Mouse (Mus musculus) adrenal gland, adult 8-10 months (tissue): ENCODE data around the gene Ece1. TPM values are rescaled to one million over a fixed set of nuclear protein-coding genes. Genes with fewer than 3 reads are reported as not detected.
A peak's percentile ranks its signal among the peaks of the same experiment; 100 is the strongest.
"Not testable (repeated sequence)": the region's sequence is repeated elsewhere in the genome, so short reads cannot be mapped to it uniquely, and the experiment has no call there.

Experiments
- DNase-seq: peaks from one replicate; pipeline ENCODE4 v3.0.0; 2022
- total RNA-seq, 4 experiments: library from RNA; stranded (reverse); gene quantifications; 2 replicates each; pipeline ENCODE4 v1.2.4; 2022

The Ece1 gene
- total RNA-seq, result 100 to 1,000 TPM; 248 to 380 (median 315) TPM

DNA sequence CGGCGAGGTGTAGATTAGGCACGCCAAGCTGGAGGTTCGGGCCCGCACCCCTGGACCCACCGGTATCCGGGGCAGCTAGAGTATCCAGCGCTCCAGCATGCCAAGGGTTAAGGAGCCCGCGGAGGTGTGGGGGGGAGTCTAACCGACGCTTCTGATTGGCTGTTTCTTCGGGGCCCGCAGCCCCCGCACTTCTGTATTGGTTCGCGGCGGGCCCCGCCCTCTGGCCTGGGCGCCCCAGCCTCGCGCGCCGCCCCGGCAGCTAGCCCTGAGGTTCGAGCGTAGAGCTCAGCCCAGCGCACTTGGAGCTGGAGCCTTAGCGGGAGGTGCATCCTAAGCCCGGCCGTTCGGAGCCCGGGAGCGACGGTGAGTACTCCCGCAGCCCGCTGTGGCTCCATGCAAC, at the start of gene Ece1:
Gene Ece1 (plus strand): TSS at position 219 of the 400 bp plus-strand sequence.
- peak; percentile 89 for DNase-seq

DNA sequence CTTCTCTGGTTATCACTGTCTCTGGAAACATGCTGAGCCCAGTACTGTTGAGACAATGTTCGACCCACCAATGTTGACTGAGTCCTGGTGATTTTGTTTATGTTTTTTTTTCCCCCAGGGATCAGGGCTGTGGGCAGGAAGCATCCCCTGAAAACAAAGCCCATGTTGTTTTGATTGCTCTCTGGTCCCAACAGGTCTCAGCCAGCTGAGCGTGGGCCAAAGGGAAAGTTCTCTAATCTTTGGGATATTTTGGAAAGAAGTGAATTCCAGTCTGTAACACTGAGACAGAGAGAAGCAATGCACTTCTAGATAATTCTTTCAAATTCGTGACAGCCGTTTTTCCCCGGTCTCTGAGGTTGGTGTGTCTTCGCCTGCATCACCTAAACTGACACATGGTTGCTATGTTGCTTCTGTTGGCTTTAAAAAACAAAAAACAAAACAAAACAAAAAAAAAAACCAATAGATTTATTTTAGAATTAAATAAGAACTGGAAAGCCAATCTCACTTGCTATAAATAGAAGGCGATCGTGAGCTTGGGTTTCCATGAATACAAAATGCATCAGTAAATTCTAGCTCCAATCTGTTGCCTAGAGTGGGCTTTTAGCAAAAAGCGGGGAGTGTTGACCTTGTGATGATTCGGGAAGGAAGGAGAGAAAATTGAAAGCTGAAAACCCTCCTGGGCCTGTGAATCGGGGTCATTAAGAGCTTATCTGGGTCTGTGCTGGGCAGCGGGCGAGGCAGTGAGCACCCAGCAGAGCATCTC, 48.9 kb upstream of the Ece1 start:
- no peak for DNase-seq

DNA sequence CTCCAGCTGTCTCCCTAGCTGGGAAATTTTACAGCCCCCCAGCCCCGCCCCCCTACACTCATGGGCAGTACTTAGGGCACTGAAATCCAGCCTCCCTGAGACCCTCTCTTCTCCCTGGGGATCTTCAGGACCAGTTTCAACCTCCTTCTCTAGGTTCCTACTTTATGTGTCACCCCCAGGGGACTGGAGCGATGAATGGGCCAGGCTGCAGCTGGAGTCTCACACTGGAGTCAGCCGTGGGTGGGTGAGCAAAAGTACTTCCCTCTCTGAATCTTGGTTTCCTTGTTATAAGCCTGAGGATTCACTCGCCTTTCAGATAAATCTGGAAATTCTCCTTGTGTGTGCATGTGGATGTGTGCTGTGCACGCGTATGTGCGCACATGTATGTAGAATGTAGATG, 47.9 kb upstream of the Ece1 start:
- DNase-seq, result no peak

DNA sequence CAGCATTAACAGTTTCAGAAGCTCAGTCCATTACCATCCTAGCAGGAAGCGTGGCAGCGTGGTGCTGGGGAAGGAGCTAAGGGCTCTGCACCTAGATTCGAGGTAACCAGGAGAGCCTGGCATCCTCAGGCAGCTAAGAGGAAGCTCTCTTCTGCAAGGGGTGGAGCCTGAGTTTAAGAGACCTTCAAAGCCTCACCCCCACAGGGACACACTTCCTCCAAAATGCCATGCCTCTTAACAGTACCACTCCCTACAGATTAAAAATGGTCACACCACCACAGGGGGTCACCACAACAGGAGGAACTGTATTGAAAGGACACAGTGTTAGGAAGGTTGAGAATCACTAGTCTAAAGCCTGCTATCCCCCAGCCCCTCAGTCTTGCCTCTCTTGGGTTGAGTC, 46.6 kb upstream of the Ece1 start:
- DNase-seq, result no peak

DNA sequence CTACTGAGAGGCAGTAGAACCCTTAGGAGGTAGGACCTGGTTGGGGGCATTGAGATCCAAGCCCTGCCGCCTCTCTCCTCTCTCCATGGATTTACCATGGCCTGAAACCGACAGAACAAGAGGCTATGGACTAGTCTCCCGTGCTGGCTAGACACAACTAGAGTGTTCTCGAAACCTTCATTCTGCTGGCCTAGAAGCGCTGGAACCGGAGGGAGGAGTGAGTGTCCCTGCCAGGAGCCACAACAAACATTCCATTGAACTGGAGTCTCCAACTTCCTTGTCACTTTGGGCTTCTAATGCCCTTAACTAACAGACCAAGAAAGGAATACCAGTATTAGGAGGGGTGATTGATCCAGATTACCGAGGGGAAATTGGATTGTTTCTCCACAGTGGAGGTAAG, 45.8 kb upstream of the Ece1 start:
- DNase-seq, result no peak

DNA sequence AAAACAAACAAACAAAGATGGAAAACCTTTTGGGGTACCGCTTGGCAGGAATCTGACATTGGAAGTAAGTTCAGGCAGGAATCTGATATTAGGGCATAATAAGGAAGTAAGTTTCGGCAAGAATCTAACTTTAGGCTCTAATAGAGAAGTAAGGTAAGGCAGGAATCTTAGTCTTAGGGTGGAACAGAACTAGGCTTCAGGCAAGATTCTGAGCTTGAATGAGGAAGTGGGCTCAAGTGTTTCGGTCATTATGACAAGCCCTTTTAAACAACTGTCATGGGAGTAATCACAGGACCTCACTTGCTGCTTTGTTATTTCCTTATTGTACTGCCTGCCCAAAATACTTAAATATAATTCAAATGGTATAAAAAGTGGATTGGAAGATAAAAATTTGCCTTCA, 43.7 kb upstream of the Ece1 start:
- no peak for DNase-seq

DNA sequence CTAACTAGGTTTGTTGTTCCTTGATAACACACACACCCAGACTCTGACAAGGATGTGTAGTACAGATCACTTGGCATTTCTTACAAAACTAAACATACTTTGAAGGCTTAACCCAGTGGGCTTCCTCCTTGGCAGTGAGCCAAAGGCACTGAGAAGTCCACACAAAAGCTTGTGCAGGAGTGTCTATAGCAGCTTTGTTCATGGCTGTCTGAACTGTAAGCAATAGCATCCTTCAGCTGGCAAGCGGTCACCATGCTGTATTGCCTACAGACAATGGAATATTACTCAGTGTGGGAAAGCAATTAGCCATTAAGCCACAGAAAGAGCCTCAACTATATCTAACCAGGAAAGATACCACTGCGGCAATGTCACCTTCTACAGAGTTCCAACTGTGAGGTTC, 42.5 kb upstream of the Ece1 start:
- no peak for DNase-seq

DNA sequence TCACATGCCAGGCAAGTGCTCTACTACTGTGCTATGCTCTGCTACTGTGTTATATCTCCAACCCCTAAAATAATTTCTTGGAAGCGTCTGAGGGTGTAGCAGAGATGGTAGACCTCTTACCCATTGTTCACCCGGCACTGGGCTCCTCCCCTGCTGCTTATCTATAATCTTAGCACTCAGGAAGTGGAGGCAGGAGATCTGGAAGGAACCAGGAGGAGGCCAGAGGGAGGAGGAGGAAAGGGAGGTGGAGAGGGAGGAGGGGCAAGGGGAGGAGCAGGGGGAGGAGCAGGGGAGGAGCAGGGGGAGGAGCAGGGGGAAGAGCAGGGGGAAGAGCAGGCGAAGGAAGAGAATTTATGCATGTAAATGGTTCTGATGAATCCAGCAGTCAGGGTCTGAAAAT, 41.3 kb upstream of the Ece1 start:
- no peak for DNase-seq

DNA sequence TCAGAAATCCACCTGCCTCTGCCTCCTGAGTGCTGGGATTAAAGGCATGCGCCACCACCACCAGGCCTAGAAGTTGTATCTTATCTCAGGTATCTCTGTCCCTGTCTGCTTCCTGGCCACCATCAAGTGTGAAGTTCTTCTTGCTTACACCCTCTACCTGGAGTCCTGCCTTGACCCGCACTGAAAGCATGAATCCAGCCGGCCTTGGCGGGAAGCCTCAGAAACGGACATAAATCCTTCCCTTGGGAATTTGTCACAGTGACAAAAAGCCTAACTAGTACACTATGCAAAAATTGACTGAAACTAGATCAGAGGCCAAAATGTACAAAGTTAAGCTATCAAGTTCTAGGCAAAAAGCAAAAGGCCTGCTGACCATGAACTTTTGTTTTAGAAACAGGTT, 39.5 kb upstream of the Ece1 start:
- DNase-seq, result no peak

DNA sequence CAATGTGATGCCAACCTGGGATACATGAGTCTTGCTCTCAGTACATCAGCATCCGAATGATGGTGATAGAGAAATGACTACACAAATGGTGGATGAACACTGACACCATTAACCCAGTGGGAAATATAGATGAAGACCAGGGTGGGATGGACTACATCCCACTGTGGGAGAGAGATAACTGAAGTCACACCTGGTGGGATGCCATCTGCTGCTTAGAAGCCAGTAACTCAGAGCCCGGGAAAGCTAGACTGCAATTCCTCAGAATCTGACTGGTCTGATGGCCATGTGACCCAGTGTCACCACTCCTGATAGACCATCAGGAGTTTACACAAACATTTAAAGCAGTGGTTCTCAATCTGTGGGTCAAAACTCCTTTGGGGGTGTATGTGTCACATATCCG, 38.5 kb upstream of the Ece1 start:
- no peak for DNase-seq

DNA sequence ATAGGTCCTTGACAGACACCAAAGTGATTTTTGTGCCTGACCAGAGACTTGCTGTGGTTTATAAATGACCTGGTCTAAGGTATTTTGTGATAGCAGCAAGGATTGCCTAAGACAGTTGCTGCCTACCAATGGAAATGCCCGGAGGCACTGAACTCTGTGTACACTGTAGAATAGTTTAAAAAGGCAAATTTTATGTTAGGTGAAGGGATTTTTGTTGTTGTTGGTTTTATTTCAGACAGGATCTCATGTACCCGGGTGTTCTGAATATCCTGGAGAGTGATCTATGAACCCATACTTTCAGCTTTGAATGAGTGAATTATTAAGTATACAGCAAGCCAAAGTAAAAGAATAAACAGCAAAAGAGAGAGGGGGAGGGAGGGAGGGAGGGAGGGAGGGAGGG, 37.2 kb upstream of the Ece1 start:
- DNase-seq, result no peak

DNA sequence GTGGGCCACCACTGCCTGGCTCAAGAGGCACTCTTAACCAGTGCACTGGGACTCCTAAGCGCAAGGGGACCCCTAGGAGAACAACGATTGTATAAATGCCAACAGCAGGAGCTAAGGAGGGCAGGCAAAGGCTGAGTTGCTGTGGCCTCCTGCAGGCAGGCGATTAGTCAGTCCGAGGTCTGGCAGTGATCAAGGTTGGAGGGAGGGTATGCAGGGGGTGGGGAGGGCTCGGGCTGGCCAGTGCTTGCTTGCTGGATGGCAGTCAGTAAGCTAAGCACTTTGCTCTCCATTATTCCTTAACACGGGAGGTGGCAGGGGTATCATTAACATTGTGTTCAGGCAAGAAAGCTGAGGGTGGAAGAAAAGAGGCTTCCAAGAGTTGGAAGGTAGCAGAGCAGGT, 31.7 kb upstream of the Ece1 start:
- DNase-seq, result no peak

DNA sequence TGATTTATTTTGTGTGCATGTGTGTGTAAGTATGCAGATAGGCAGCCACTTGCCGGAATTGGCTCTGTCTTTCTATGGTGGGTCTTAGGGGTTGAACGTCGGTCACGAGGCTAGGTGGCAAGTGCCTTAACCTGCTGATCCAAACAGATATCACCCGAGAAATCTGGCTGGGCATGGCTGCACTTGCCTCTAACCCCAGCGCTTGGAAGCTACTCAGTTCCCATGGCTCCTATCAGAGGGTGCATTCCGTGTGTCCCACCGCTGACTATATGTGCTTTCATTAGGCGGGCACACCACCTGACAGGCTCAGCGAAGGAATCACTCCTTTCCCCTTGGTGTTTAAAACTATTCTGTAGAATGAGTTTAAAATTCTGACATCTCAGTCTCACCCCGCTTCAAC, 30.4 kb upstream of the Ece1 start:
- no peak for DNase-seq

DNA sequence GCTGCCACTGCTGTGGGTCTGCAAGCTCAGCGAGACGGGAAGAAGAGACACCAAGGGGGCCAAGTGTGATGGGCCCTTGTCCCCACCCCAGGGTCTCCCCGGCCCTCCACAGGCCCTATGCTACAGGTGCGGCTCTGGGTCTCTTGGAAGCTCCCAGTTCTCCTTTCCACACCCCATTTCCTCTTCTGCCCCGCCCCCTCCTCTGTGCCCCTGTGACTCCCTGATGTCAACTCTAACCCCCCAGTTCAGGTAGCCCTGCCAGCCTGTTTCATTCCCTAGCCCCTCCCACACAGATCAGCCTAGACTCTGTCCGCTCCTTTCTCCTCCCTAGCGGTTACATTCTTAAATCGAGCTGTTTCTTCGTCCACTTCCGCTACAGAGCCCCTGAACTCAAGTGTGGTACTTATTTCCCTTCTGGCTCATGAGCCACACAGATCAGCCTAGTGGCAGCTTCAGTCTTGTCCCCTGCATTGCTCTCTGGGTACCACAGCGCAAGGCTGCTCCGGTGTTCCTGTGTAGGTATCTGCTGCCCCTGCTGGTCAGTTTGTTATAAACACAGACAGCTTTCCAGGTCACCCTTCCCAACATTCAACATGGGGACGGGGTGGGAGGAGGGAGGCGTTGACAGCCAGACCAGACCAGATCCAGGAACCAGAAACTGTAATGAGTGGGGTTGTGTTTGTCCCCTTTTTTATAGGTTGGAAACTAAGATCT, 26.3 kb upstream of the Ece1 start:
- peak; percentile 70 for DNase-seq

DNA sequence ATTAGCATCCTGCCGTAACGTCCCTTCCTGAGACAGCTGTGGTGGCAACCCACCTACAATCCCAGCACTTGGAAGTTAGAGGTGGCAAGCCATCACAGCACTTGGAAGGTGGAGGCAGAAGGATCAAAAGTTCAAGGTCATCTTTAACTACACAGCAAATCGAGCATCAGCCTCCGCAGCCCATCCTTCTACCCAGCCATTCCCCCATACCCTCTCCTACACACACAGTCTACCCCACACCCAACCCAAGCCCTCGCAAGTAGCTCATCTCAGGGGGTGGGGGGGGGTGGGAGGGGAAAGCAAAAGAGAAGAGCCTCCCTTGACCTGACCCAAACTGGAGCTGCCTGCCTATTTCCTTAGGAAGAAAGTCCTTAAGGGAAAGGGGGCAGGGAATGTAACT, 25.3 kb upstream of the Ece1 start:
- no peak for DNase-seq

DNA sequence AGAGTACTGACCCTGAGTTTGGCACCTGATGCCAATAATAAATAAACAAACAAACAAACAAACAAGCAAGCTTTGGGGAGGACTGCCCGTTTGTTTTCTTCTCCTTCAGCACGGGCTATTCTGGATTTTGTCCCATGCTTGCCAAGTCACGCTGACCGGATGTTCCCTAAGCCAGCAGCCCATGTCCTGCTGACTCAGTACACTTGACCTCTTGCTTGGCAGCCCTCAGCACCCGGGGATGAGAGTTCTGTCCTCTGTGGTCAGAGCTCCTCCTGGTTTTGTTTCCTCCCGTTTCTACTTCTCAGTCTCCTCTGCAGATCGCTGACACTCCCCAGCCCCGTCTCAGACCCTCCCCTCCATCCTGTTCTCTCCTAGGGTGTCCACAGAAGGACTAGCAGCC, 24.2 kb upstream of the Ece1 start:
- DNase-seq, result peak; percentile 73

DNA sequence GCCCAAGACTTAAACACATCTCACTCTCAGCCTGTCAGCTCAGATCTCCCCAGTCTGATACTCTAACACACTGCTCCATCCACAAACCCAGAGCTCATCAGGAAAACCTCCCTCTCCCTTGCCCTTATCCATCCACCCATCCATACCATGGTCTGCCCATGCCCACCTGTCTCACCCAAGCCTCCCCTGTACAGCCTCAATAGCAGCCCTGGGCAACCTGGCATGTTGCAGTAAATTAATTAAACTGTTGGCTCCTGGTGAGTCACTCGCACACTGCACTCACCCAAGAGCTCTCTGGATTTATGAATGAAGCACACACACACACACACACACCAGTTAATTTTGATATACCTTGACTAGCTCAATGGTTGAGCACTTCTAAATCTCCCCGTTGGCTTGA, 23.2 kb upstream of the Ece1 start:
- DNase-seq, result no peak

DNA sequence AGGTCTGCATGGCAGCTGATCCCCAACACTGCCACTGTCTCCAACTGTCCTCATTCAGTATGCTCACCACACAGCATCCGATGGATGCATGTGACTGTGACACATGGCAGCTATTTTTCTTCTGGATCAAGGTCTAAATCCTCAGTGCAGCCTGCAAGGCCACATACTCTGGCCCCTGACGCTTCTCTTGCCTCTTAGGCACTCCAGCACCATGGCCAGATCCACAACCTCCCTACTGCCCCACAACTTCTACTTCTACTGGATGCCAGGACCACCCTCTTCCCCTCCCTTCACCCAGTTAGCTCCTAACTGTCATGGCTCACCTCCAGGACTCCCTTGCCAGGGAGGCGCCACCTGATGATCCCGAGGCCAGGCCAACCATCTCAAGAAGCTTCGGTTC, 22.6 kb upstream of the Ece1 start:
- peak; percentile 63 for DNase-seq

DNA sequence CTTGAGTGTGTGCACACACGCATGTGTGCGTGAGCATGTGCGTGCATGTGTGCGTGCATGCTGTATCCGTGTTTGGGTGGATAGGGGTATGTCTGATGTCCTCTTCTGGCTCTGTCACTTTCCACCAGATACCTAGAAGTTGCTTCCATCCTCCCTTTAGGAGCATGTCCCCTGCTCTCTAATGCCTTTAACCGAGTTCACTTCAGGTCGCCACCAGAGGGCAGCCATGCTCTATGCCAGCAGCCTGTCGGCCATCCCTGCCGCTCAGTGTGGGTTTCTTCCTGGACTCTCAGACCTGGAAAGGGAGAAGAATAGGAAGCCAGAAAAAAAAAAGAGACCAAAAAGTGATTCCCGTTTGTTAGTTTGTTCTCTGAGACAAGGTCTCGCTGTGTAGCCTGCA, 17.4 kb upstream of the Ece1 start:
- DNase-seq, result no peak

DNA sequence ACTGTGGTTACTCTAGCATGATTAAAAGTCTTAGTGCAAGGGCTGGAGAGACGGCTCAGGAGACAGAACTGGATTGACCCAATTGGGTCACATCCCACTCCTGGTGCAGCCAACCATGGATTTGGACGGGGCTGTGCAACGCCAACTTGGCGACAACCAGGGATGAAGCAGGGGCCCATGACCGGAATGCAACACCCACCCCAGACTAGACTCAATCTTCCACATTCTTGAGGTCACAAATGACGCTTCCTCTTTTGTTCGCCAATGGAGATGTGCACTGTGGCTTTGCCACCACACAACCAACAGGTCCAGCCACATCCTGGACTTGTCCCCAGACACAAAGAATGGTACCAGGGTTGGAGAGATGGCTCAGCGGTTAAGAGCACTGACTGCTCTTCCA, 14.4 kb upstream of the Ece1 start:
- DNase-seq, result not testable (repeated sequence)

DNA sequence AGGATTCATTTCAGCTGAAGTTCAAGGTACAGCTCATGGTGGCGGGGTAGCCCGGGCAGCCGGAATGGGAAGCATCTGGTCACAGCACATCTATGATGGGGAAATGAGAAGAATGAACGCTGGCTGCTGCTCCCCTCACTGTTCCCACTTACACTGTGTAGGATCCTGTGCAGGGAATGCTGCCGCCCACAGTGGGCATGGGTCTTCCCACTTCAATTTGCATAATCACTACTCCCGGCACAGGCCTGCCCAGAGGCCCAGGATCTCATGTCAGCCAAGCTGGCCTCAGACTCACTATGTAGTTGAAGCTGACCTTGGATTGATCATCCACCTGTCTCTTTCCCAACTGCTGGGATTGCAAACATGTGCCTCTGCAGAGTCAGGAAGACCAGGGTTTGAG, 11.9 kb upstream of the Ece1 start:
- no peak for DNase-seq

DNA sequence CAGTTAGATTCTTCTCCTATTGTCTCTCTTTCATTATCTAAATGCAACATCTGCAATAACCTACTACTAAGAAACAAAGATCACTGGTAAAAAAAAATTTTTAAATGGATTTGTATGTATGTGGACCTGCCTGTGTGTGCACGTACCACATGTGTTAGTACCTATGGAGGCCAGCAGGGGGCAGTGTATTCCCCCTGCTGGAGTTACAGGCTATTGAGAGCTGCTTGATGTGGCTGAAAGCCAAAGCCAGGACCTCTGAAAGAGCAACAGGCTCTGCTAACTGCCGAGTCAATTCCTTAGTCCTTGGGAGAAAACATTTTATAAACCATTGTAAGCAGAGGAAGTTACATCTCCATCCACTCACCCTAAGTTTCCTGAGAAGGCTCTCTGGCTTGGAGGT, 10.6 kb upstream of the Ece1 start:
- DNase-seq, result no peak

DNA sequence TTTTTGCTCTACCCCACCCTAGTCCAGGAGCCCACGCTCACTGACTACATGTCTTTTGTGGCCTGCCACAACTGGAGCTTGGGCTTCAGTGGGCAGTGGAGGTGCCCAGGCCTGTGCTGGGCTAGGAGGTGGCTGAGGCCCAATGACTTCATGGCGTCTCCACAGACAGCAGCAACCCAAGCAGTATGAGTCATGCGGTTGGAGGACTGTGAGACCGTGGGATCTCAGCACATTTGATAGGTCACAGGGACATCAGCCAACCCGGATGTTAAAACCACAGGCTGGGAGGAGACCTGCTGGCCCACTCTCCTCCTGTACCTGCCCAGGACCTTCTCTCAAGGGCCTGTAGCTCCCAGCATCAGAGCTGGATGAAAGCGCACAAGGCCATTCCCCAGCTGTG, 8.2 kb upstream of the Ece1 start:
- peak; percentile 76 for DNase-seq

DNA sequence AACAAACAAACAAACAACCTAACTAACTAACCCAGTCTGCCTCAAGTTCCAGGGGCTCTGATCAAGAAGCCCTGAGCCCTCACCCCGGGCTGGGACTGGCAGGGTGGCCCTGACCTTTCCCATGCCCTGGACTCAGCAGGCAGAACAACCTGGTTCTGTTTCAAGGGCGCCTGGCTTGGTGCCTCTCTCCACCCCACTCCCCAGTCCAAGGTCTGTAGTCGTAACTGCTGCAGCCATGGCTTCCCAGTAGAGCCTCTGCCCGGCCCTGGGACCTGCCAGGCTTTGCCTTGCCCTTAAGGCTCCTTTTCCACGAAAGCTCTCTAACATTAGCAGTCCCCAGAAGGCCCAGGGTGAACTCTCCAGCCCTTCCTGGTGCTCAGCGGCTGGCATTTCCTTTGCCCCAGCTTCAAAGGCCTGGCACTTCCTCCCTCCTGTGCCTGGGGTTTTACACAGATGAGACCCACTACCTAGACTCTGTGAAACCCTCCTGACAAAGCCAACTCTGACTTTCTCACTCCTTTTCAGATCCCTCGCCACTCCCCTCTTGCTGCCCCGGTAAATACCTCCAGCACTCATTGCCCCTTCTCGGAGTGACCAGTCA, 6.2 kb upstream of the Ece1 start:
- peak; percentile 92 for DNase-seq
